Mouse (Mus musculus) common myeloid progenitor, adult 5-6 weeks (primary cell): ENCODE data around the gene Adcy2. TPM values are rescaled to one million over a fixed set of nuclear protein-coding genes. Genes with fewer than 3 reads are reported as not detected.

ENCODE experiments used
- ATAC-seq: replicated peaks from 2 replicates; pipeline ENCODE4 v1.8.0; 2016; ENCODE audit warnings: low read depth, mild to moderate bottlenecking, moderate TSS enrichment, inconsistent platforms; ENCODE audit not compliant: poor library complexity, severe bottlenecking
- total RNA-seq: library from RNA; stranded (forward); fragments of 200-1000, 187-1606 nt; gene quantifications from 2 replicates; pipeline ENCODE4 v1.2.3, GENCODE M21; 2017

Gene Adcy2
- total RNA-seq, result not detected in 2 replicates

DNA sequence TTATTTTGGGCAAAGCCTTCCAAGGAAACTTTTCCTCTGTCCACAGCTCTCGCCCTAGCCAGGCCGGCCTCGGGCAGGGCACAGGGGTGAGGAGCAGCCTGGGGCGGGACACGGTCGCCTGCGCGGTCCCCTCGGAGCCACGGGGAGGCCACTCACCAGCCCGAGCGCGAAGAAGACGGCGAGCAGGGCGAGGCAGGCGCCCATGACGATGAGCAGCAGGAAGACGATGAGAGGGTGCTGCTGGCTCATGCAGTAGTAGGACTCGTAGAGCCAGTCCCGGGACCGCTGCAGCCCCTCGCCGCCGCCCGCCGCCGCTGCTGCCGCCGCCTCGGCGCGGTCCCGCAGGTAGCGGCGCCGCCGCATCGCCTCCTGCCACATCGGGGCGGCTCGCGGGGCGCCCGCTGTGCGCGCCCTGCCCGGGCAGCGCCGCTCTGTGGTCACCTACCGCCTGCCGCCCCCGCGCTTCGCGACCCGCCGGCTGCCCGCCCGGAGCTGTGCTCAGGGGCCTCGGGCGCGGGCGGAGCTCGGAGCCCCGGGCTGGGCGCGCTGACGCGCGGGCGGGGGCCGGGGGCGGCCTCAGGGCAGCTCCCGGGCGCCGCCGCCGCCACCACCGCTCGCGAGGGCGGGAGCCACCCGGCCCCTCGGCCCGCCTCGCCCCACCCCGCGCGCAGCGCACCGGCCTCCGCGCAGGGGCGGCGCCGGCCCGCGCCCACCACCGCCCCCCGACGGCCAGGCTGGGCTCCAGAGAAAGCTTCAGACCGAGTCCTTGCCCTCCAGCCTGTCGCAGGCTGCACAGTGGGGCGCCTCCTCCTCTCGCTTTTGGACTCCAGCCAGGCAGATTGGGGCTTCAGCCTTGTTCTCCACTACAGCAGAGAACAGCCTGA lies at the start of gene Adcy2:
Gene Adcy2, minus strand, starts transcription at position 624 of the 884 bp plus-strand sequence.
- ATAC-seq, result peak; percentile 50; the same call in 1 of the 2 replicates

DNA sequence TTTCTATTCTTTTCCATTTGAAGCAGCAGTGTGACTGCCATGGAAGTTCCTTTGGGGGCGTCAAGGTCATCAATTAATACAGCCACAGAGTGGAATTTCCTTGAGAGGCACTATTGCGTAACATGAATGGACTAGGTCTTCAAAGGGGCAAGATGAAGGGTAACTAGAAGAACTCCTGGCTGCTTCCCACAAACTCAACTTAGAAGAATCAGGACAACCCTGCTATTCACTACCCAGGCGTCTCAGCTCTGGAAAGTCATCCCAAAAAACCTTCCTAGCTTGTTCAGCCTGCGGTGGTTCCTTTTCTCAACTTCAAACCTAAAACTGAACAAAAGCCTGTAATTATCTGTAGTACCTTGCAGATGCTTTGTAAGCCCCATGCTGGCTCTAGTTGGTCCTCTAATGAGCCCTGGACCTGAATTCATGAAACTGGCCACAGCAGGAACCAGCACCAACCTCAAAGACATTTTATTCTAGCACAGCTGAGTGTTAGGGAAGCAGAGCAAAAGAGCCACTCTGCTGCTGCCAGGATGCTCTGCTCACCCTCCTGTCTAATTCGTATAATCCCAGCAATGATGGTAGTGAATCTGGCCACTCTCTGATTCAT lies 37.8 kb upstream of the Adcy2 start:
- no peak for ATAC-seq

DNA sequence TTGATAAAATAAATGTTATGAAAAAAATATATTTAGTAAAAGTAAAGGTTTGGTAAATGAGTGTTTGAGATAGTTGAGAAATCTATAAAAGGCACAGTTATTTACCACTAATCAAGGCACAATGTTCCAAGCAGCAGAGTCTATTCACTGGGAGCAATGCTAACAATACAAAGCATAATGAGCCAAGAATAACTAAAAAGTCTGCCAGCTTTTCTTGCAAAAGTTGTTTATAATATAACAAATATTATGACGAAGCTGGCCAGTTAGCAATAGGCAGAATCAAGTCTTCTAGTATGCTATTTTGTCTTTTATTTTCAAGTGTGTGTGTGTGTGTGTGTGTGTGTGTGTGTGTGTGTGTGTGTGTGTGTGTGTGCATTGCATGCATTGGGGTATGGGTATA lies 35.3 kb upstream of the Adcy2 start:
- no peak for ATAC-seq

DNA sequence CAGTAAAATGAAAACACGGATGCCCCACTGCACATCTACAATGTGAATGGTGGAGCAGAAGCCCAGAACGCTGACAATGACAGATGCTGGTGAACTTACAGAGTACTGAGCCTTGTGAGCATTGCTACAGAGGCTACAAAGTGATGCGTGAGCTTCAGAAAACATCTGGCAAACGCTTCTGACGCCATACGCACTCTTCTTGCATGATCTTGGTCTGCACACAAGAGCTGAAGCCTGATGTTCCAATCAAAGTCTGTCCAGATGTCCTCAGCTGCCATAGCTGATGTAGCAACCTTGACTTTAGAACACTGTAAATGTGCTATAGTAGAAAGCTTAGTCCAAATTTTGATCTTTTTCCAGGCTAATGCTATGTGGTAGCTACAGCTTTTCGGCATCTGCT lies 34.2 kb upstream of the Adcy2 start:
- ATAC-seq, result no peak

DNA sequence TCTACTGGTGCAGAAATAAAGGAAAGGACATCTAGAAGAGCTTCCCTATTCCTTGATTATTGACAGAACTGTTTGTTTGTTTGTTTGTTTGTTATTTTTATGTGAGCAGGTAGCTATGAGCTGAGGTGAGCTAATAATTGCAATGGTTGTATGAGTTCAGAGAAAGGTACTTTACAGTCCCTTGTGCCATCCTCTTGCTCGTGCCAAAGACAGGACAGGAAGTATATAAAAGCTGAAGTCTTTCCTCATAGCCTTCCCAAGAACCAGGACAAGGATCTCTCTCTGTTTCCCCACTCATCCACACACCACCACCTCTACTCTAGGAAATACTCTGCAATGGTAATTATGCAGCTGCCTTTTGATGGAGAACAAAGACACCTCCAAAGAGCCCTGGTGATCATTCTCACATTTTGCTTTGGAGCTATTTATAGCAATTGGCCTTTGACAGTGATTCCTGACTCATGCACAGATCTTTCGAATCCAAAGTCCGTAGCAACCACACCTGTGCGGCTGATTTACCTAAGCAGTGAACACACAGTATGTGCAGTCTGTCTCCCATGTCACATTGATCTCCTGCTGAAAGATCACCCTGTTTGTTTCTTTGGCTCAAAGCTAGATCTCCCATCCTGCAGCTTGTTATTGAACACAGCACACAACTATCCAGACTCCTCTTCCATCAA lies 29.9 kb upstream of the Adcy2 start:
- no peak for ATAC-seq

DNA sequence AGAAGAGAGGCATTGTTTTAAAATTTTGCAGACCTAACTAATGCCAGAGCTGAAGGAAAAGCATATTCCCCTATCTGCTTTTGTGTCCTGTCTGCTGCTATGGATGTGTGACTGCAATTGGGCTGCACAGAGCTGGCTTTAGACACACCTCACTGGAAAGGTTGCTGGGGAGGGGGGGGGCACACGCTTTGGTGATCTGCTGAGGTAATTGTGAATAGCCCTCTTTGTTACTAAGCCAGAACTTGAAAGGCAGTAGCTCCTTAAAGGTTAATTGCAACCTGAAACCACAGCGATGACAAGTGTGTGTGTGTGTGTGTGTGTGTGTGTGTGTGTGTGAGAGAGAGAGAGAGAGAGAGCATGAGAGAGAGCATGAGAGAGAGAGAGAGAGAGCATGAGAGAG lies 25.6 kb upstream of the Adcy2 start:
- no peak for ATAC-seq

DNA sequence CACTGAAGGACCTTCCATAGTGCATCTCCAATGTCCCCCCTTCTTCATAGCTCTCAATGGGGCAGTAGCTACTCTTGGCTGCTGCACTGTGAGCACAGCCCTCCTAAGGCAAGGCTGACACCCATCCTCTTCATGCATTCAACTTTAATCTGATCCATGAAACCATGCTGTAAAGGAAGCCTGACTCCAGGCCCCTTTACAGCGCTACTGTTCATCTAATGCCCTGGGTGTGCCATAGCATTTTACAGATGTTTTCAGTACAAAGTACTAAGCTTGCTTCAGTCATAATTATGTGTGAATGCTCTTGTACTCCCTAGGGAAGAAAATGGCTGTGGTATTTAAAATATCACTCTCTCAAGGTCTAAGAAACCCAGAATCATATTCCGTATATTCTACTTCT lies 23.9 kb upstream of the Adcy2 start:
- no peak for ATAC-seq

DNA sequence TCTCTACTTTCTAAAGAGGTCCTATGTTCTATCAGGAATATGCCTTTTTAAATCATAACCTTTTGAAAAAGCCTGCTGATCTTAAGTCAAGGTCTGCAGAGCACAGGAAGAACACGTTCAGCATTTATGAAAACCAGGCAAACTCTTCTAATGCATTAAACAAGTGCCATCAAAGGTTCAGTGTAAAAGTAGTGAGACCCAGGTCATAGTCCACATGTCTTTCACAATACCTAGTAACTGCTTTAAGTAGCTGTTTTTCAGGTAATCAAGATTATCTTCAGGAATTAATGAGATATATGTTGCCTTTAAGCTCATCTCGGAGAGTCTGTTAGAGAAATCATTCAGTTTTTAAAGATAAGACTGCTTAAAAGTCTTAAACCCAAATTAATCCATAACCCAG lies 21.2 kb upstream of the Adcy2 start:
- ATAC-seq, result no peak

DNA sequence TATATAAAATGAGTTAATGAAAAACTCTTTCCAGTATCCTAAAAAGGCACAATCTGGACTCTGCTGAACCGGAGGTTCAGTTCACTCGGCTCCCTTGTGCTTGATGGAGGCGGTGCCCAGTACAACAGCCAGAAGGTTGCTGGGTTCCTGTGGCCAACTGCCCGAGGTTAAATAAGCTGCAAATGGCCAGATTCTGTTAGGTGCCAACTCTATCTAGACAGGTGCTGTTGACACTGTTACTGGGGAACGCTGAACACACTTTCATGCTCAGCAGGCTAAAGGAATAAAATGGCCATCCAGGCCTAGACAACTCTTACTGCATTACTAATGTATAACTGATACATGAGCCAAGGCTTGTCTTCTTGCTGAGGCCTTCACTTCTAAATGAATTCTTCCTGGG lies 7.6 kb upstream of the Adcy2 start:
- no peak for ATAC-seq

DNA sequence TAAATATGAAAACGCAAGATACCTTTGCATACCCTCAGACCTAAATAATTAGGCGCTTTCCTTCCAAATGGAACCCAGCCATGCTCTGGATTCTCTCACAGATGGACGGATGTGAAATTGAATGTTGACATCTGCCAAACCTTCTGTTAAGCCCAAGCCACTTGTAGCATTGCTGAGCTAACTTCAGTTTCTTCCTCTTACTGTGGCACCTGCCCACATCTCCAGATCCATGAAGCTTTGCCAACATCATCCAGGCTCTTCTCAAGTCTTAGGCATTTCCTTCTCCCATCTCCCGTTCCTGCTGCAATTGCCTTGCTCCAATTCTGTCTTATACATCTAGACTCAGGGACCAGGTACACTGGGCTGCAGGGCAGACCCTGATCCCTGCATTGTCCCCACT lies 6.8 kb upstream of the Adcy2 start:
- no peak for ATAC-seq

DNA sequence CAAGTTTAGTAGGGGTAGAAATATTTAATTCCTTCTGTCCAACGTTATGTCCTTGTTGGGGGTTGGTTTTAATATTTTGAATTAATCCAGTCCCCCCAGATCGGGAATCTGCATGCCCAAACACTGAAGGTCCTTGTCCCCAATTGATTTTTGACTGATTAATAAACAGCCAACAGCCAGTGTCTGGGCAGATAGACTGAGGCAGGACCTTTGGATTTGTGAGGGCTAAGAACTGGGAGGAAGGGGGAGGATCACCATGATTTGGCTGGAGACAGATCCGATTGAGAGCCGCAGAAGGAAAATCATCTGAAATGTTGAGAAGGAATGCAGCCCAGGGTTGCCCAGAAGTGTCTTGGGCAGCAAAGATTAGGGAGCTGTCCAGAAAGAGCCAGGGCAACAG lies 5.1 kb upstream of the Adcy2 start:
- ATAC-seq, result no peak

DNA sequence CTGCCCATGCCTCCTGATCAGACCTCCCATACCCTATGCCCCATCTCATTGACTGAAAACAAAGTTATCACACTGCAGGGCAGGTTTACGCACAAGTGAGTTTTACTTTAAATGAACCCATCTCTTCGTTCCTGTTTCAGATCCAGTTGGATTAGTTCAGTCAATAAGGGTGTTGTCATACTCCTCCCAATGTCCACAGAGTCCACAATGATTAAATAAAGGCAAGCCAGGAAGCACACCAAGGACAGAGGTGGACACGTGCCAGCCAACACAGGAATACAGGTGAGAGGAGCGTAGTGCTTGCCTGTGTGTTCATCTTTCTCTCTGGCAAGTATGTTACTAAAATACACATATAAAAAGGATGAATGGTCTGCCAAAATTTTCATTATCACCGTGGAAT lies 3.3 kb upstream of the Adcy2 start:
- ATAC-seq, result no peak

DNA sequence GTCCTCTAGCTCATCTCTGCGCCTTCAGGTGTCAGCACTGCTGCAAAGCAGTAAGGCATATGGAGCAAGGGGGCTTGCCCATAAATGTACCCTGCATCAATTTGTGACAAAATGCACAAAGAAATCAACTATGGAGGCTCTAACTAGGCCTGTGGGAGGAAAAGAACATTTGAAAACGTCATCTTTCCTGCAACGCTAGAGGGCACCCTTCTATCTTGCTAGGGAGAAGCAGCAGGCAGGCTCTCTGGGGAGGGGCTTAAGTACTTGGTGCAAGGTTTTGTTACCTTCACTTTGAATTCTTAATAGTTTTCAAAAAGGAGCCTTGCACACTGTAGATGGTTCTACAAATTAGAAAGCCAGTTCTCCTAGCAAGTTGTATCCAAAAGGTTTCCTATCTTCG lies 2.8 kb upstream of the Adcy2 start:
- ATAC-seq, result peak; percentile 59; the same call in 1 of the 2 replicates

DNA sequence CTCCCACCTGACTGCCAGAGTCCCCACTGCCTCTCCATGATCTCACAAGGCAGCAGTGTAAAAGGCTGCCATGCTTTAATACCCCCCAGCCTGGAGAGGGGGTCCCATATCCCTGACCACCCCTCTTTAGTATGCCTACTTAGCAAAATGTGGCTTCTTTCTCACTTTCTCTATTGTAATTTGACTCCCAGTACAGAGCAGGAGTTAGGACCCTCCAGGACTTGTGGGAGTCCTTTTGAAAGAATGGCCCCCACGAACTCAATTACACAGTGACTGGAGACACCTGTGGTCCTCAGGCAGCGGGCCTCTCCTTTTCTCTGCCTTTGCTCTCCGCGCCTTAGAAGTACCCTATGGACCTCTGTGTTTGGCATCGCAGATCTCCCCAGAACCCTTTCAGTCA lies 485 bp upstream of the Adcy2 start:
- no peak for ATAC-seq

DNA sequence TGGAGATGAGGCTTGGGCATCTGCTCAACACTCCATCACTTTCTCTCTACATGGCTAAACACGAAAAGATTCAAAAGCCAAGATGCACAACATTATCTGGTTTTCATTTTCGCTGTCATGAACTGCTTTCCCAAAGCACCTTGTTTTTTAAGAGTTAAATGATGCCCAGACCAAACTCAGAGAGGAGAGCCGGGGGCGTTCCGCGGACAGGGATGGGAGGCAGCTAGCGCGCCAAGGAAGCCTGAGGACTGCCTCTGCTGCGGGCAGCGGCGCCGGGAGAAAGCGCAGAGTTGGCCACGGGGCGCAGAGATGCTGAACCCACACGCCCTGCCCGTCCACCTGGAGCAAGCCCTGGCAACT lies 803 bp downstream of the Adcy2 start:
- ATAC-seq, result no peak

DNA sequence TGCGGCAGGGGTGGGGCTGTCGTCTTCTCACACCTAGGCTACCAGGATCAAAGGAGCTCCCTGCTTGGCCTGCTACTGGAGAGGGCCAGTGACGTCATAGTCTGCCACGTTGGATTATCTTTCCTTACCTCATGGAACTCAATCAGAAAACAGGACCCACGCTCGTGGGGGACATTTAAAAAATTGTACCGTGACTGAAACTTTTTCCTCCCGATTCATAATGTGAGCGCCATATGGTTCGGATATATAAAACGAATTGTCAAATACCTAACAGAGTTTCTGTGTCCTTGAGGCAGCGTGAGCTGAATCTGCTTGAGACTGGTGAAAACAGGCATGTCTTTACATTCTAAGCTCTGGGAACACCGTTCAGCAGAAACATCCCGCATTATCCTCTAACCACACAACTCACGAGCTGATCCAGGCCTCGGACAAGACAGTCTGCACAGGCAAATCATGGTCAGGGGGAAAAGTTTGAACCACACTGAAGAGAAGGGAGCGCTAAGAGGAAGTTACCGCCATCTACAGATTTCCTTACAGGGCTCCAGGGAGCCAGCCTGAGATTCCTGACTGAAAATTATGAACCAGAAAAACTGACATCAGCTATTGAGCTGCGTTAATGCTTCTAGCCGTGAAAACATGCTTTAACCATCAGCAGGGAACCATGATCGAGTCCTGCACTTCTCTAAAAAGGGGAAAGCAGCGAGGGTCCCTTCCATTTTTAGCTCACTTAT lies 1.4 kb downstream of the Adcy2 start:
- no peak for ATAC-seq

DNA sequence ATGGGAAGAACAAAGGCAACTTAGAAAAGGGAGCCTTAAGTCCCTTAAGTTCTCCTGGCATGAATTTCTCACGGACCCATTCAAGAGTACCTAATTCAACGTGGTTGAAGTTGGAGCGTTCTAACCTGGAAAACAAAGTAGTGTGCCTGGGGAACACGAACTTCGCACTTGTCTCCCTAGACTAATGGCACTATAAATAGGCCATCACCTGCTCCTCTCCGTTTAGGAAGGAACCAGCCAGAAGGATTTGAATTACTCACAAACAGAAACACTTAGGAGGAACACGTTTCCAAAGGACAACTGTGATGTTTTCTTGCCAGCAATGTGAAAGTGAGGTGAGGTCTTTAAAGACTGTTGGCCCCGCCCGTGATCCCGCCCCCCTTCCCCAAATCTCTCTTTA lies 2.0 kb downstream of the Adcy2 start:
- ATAC-seq, result no peak

DNA sequence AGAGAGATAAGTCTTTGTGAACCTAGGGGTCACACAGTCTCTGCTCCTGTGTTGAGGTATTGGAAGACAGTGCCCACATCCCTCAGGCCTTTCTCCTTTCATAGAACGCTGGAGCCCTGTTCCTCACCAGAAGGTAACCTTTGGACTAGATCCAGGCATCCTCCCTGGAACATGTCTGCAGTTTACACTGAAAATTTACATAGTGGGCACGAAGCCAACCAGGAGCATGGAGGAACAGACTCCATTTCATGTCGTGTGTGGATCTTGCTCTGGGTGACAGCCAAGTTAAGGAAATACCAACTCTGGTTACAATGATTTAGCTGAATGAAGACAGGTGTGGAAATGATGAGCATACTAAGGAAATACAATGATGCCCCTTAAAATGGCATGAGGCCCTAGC lies 2.7 kb downstream of the Adcy2 start:
- no peak for ATAC-seq

DNA sequence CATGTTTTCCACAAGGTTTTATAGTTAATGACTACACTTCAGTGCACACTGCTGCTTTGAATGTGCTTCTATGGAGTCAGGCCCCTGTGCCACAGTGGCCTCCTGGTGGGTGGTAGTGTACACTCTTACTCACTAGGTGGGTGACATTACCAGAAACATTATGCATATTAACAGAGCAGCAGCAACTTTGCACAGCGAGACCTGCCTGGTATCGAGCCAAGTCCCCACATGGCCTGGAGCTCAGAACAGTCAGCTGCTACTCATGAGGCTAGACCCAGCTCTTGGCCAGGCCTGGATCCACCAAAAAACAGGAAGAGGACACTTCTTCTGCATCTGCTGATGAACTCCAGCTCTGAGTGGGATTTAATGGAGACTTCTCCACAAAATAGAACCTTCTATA lies 13.6 kb downstream of the Adcy2 start:
- ATAC-seq, result no peak

DNA sequence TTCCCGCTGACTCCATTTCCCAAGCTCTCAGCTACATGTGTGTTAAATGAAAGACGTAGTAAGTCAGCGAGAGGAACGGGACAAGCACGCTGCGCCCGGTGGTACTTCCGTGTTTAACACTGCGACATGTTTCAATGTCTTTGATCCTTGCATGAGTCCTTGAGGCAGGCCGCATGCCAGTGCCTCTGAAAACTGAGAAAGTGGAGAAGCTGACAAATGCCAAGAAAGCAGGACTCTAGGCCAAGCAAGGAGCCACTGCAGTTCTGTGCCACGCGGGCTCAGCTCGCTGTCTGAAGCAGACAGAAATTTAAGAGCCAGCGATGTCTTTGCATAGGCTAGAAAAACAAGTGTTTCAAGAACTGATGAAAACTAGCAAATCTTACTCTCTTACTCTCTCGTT lies 15.3 kb downstream of the Adcy2 start:
- no peak for ATAC-seq

DNA sequence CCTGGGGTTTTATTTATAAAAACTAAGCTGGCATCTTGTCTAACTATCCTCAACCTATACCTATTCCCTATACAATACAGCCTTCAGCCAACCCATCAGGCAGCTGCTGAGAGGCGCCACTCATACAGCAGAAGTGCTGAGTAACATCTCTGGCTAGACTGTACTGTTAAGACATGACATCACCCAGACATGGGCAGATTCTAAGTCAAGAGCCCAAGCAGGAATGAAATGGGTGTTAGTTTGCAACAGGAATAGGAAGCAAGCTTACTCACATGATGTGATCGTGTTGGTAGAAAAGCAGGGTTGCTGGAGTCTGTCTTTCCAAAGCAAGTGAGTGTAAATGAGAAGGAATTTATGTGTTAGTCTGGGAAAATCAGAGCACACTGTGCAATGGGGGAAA lies 18.3 kb downstream of the Adcy2 start:
- no peak for ATAC-seq
